Mouse (Mus musculus): Measurements from ENCODE around the gene Msrb2. TPM values are rescaled to one million over a fixed set of nuclear protein-coding genes. Genes with fewer than 3 reads are reported as not detected.

The Msrb2 gene
- polyA plus RNA-seq, 1 experiment from 2014 or later, result 8.5 TPM

DNA sequence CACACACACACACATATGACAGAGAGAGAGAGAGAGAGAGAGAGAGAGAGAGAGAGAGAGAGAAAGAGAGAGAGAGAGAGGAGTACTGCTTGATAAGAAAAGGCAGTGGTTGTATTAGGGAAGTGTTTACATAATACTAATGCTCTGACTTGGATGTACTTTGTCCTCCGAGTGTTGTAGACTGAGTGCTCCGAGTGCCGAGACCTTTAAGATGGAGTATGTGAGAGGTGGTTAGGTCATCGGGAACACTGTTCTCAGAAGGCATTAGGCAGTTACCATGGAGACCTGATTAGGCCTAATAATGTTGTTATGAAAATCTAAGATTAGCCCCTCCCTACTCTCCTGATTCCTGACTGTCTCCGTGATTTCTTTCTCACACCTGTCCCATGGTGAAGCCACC, 21.1 kb upstream of the Msrb2 start:
- 85% methylated on average over 5 of the region's 5 CpGs for WGBS
- no peak overlapping the region for H3K27ac ChIP-seq (ENCODE audit: low read depth, low read length)
- H3K4me1 ChIP-seq (ENCODE audit: control insufficient read depth, insufficient read depth, low read length), result no peaks in the 10 kb centered on the region

DNA sequence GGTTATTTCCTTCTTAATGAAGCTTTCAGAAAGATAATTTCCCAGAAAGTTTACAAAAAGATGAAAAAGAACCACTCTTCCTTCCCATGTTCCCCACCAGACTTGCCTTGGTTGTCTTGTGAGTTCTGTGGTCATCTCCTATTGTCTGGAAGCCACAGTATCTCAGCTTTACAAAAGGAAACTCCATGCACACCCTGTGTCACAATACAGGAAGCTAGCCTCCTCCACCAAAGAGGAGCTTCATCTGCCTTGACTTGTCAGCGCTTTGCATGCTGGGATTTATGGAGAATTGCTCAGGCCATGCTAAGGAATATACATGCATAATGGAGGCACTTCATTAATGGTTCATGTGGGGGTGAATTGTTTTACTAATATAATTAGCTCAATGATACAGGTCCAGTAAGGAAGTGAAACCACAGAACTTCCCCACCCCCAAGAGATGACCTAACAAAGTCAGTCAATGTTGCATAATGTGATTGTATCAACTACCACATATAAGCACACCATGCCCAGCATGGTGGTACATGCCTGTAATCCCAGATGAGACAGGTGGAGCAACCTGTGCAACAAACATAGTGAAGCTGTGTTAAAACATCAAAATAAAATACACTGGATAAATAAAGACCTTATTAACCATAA, 19.5 kb upstream of the Msrb2 start:
- H3K36me3 ChIP-seq (ENCODE audit: control insufficient read depth, insufficient read depth, low read length), result no peaks in the 10 kb centered on the region
- H3K27ac ChIP-seq (ENCODE audit: low read depth, low read length), result no peak overlapping the region
- ATAC-seq (ENCODE audit: low read depth), result no peak
- H3K4me3 ChIP-seq (ENCODE audit: low read depth, low read length), result no peak overlapping the region
- H3K9me3 ChIP-seq (ENCODE audit: control insufficient read depth, low read length), result no peaks in the 10 kb centered on the region
- WGBS, result 83% methylated on average over 1 of the region's 1 CpGs
- H3K9ac ChIP-seq (replicated peaks; ENCODE audit: low read depth, low read length), result no peak overlapping the region
- H3K4me2 ChIP-seq (ENCODE audit: low read depth, low read length), result no peak overlapping the region
- H3K4me1 ChIP-seq (ENCODE audit: control insufficient read depth, insufficient read depth, low read length), result no peaks in the 10 kb centered on the region
- H3K27me3 ChIP-seq (ENCODE audit: control insufficient read depth, insufficient read depth, low read length), result no peaks in the 10 kb centered on the region

More for the DNA sequence above, 21.1 kb upstream of the Msrb2 start:
- Histone ChIP-seq H3K36me3 (ENCODE audit: control insufficient read depth, insufficient read depth, low read length) (no peaks in the 10 kb centered on the region), H3K4me2 (ENCODE audit: low read depth, low read length) (no peak overlapping the region), H3K27me3 (ENCODE audit: control insufficient read depth, insufficient read depth, low read length) (no peaks in the 10 kb centered on the region), H3K4me3 (ENCODE audit: low read depth, low read length) (no peak overlapping the region), H3K9ac (replicated peaks; ENCODE audit: low read depth, low read length) (no peak overlapping the region), H3K9me3 (ENCODE audit: control insufficient read depth, low read length) (no peaks in the 10 kb centered on the region)
- ATAC-seq (ENCODE audit: low read depth), result no peak

DNA sequence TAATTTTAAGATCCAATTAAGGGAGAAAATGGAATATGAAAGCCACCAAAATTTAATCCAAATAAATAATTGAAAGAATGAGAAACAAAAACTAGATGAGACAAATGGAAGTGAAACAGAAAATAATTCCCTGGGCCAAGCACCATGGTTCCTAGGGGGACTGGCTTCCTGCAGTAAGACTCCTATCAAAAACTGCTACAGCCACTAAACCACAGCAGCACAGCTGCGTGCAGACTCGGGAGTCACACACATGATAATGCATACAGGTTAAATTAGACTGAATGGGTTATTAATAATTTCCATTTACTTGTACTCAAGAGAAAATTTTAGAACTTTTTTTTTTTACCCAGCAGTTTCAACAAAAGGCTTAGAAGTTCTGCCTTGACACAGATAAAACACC, 18.1 kb upstream of the Msrb2 start:
- no peaks in the 10 kb centered on the region for H3K36me3 ChIP-seq (ENCODE audit: control insufficient read depth, insufficient read depth, low read length)
- no peak overlapping the region for H3K4me3 ChIP-seq (ENCODE audit: low read depth, low read length)
- no peak overlapping the region for H3K9ac ChIP-seq (replicated peaks; ENCODE audit: low read depth, low read length)
- H3K4me1 ChIP-seq (ENCODE audit: control insufficient read depth, insufficient read depth, low read length), result no peaks in the 10 kb centered on the region
- no peak overlapping the region for H3K4me2 ChIP-seq (ENCODE audit: low read depth, low read length)
- no peaks in the 10 kb centered on the region for H3K27me3 ChIP-seq (ENCODE audit: control insufficient read depth, insufficient read depth, low read length)
- no peaks in the 10 kb centered on the region for H3K9me3 ChIP-seq (ENCODE audit: control insufficient read depth, low read length)
- H3K27ac ChIP-seq (ENCODE audit: low read depth, low read length), result no peak overlapping the region
- 91% methylated on average over 2 of the region's 2 CpGs for WGBS
- ATAC-seq (ENCODE audit: low read depth), result no peak

DNA sequence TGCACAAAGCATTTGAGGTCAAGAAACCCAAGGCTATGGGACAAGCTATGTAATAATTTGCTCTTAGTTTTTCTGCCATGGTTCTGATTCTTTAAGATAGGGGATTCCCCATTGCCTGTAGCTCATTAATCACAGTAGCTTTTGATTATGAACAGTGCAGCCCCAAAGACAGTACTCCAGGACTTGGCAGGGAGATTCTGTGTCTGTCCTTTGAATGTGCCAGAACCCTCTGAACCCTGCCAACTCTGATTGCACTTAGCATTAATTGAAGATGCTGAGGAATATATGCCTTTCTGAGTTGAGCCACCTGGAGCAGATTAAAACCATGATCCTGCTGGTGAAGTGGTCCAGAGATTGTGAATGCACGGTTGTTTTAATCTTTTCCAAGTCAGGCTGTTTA, 8.4 kb upstream of the Msrb2 start:
- Histone ChIP-seq H3K9ac (replicated peaks; ENCODE audit: low read depth, low read length) (no peak overlapping the region), H3K4me2 (ENCODE audit: low read depth, low read length) (no peak overlapping the region), H3K9me3 (ENCODE audit: control insufficient read depth, low read length) (no peaks in the 10 kb centered on the region), H3K27ac (ENCODE audit: low read depth, low read length) (no peak overlapping the region), H3K27me3 (ENCODE audit: control insufficient read depth, insufficient read depth, low read length) (no peaks in the 10 kb centered on the region), H3K36me3 (ENCODE audit: control insufficient read depth, insufficient read depth, low read length) (no peaks in the 10 kb centered on the region), H3K4me3 (ENCODE audit: low read depth, low read length) (no peak overlapping the region), H3K4me1 (ENCODE audit: control insufficient read depth, insufficient read depth, low read length) (no peaks in the 10 kb centered on the region)
- WGBS, result 86% methylated on average over 1 of the region's 1 CpGs
- no peak for ATAC-seq (ENCODE audit: low read depth)

DNA sequence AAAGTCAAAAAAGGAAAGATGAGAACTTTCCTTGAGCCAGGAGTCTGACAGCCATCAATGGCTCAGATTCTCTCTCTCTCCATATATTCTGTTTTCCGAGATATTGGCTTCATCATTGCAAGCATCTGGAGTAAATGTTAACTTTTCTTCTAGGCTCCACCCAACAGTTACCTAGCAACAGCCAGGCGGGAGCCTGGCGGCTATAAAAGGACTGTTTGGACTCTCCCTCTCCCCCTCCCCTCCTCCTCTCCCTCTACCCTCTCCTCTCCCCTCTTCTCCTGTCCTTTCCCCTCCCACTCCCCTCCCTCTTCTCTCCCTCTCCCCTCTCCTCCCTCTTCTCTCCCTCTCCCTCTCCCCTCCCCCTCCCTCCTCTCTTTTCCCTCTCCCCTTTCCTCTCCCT, 4.8 kb upstream of the Msrb2 start:
- Histone ChIP-seq H3K36me3 (ENCODE audit: control insufficient read depth, insufficient read depth, low read length) (no peaks in the 10 kb centered on the region), H3K4me2 (ENCODE audit: low read depth, low read length) (no peak overlapping the region), H3K9me3 (ENCODE audit: control insufficient read depth, low read length) (no peaks in the 10 kb centered on the region), H3K4me1 (ENCODE audit: control insufficient read depth, insufficient read depth, low read length) (no peaks in the 10 kb centered on the region), H3K27ac (ENCODE audit: low read depth, low read length) (no peak overlapping the region), H3K27me3 (ENCODE audit: control insufficient read depth, insufficient read depth, low read length) (no peaks in the 10 kb centered on the region), H3K4me3 (ENCODE audit: low read depth, low read length) (no peak overlapping the region), H3K9ac (replicated peaks; ENCODE audit: low read depth, low read length) (no peak overlapping the region)
- ATAC-seq (ENCODE audit: low read depth), result no peak
- 3% methylated on average over 3 of the region's 3 CpGs for WGBS

DNA sequence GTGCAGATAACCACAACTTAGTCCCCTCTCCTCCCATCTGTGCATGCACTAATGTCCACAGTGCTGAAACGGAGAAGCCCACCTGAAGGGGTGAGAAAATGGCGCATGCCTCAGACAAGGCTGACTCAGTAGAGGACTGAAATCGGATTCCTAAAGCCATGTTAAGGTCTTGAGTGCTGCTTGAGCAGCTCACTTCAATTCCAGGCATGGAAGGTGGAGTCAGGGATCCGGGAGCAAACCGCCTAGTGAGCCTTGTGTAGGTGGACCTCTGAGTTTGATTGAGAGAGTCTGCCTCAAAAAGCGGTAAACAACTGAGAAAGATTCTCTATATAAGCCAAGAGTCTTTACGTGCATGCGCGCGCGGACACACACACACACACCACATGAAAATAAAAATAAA, 4.1 kb upstream of the Msrb2 start:
- Histone ChIP-seq H3K27ac (ENCODE audit: low read depth, low read length) (no peak overlapping the region), H3K9me3 (ENCODE audit: control insufficient read depth, low read length) (no peaks in the 10 kb centered on the region), H3K9ac (replicated peaks; ENCODE audit: low read depth, low read length) (no peak overlapping the region), H3K36me3 (ENCODE audit: control insufficient read depth, insufficient read depth, low read length) (no peaks in the 10 kb centered on the region), H3K4me3 (ENCODE audit: low read depth, low read length) (no peak overlapping the region), H3K4me1 (ENCODE audit: control insufficient read depth, insufficient read depth, low read length) (no peaks in the 10 kb centered on the region), H3K27me3 (ENCODE audit: control insufficient read depth, insufficient read depth, low read length) (no peaks in the 10 kb centered on the region), H3K4me2 (ENCODE audit: low read depth, low read length) (no peak overlapping the region)
- no peak for ATAC-seq (ENCODE audit: low read depth)
- 81% methylated on average over 11 of the region's 11 CpGs for WGBS

DNA sequence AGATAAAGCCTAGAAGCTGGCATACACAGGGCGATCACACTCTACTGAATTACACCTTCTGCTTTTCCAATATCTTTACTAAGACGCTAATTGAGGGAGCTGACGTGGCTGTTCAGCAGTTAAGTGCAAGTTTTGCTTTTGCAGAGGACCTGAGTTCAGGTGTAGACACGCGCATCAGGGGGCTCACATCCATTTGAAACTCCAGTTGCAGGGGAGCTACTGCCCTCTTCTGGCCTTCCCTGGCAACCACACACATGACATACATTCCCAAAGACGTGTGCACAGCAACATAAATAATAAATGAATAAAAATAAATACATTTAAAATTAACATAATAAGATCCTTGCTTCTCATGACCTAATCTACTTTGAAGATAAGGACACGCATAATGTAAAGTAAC, 2.5 kb downstream of the Msrb2 start:
- Histone ChIP-seq H3K36me3 (ENCODE audit: control insufficient read depth, insufficient read depth, low read length) (no peaks in the 10 kb centered on the region), H3K4me2 (ENCODE audit: low read depth, low read length) (no peak overlapping the region), H3K27me3 (ENCODE audit: control insufficient read depth, insufficient read depth, low read length) (no peaks in the 10 kb centered on the region), H3K4me3 (ENCODE audit: low read depth, low read length) (no peak overlapping the region), H3K9me3 (ENCODE audit: control insufficient read depth, low read length) (no peaks in the 10 kb centered on the region), H3K9ac (replicated peaks; ENCODE audit: low read depth, low read length) (no peak overlapping the region), H3K27ac (ENCODE audit: low read depth, low read length) (no peak overlapping the region), H3K4me1 (ENCODE audit: control insufficient read depth, insufficient read depth, low read length) (no peaks in the 10 kb centered on the region)
- no peak for ATAC-seq (ENCODE audit: low read depth)
- 89% methylated on average over 7 of the region's 7 CpGs for WGBS

DNA sequence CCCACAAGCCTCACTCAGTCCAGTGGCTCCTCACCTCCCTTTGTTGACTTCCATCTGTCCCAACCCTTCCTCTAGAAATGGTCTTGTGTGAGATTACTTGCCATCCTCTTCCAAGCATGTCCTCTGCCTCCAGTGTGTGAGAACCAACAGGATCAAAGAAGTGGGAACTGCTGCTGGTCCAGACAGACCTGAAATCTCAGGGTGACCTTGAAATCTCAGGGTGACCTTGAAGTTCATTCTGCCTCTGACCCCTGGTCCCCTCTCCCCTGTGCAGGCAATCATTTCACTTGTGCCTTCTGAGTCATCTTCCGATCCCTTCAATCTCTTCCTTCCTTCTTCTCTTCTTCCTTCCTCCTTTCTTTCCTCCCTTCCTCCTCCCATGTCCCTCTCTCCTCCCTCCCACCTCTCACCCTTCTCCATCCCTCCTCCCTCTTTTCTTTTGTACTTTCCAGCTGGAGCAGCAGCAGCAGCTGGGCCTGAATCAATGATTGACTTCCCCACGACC, 9.3 kb downstream of the Msrb2 start:
- Histone ChIP-seq H3K9ac (replicated peaks; ENCODE audit: low read depth, low read length) (no peak overlapping the region), H3K27me3 (ENCODE audit: control insufficient read depth, insufficient read depth, low read length) (no peaks in the 10 kb centered on the region), H3K4me3 (ENCODE audit: low read depth, low read length) (no peak overlapping the region), H3K36me3 (ENCODE audit: control insufficient read depth, insufficient read depth, low read length) (no peaks in the 10 kb centered on the region), H3K27ac (ENCODE audit: low read depth, low read length) (no peak overlapping the region), H3K4me2 (ENCODE audit: low read depth, low read length) (no peak overlapping the region), H3K9me3 (ENCODE audit: control insufficient read depth, low read length) (no peaks in the 10 kb centered on the region), H3K4me1 (ENCODE audit: control insufficient read depth, insufficient read depth, low read length) (no peaks in the 10 kb centered on the region)
- WGBS, result 53% methylated on average over 2 of the region's 2 CpGs
- ATAC-seq (ENCODE audit: low read depth), result no peak

DNA sequence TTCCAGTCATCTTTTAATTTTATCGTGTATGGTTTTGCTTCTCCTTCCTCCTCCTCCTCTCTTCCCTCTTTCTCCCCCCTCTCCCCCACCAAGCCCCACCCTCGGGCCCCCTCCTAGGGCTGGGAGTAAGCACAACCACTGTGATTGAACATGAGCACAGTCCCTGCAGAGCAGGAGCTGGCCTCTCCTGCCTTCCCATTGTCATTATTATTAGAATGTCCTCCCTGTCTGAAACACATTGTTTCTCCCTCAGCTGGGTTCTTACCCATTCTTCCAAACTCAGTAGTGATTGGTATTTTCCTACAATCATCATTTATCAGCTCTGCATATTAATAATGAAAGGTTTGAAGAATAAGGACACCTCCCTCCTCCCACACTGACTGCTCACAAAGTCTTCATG, 9.7 kb downstream of the Msrb2 start:
- ATAC-seq (ENCODE audit: low read depth), result no peak
- Histone ChIP-seq H3K4me1 (ENCODE audit: control insufficient read depth, insufficient read depth, low read length) (no peaks in the 10 kb centered on the region), H3K4me2 (ENCODE audit: low read depth, low read length) (no peak overlapping the region), H3K9ac (replicated peaks; ENCODE audit: low read depth, low read length) (no peak overlapping the region), H3K27me3 (ENCODE audit: control insufficient read depth, insufficient read depth, low read length) (no peaks in the 10 kb centered on the region), H3K27ac (ENCODE audit: low read depth, low read length) (no peak overlapping the region), H3K9me3 (ENCODE audit: control insufficient read depth, low read length) (no peaks in the 10 kb centered on the region), H3K4me3 (ENCODE audit: low read depth, low read length) (no peak overlapping the region), H3K36me3 (ENCODE audit: control insufficient read depth, insufficient read depth, low read length) (no peaks in the 10 kb centered on the region)
- WGBS, result 15% methylated on average over 2 of the region's 2 CpGs

All from neural tube, embryonic 14.5 days (tissue).